Mouse (Mus musculus) neural tube, embryonic 14.5 days (tissue): ENCODE measurements around the gene Txnrd3. TPM values are rescaled to one million over a fixed set of nuclear protein-coding genes. Genes with fewer than 3 reads are reported as not detected.

Experiments used
- ATAC-seq: fragments of 200-750 bp; cut with Nextera tagmentation; 2 replicates; pipeline ENCODE4 v1.8.0; 2017; ENCODE audit warnings: low read depth, mild to moderate bottlenecking, moderate TSS enrichment, moderate library complexity
- H3K27ac ChIP-seq: fragments of 300-500 bp; sonication (generic); 2 replicates; pipeline ENCODE4 v1.5.1; 2014; ENCODE audit warnings: low read depth, mild to moderate bottlenecking, control low read depth, low read length, moderate library complexity, mixed read lengths
- H3K27me3 ChIP-seq: fragments of 300-500 bp; sonication (generic); 2 replicates; pipeline ENCODE4 v1.6.1; 2014; ENCODE audit warnings: low read length; ENCODE audit not compliant: control insufficient read depth, insufficient read depth
- H3K36me3 ChIP-seq: fragments of 300-500 bp; sonication (generic); 2 replicates; pipeline ENCODE4 v1.6.1; 2014; ENCODE audit warnings: low read length, mixed read lengths; ENCODE audit not compliant: control insufficient read depth, insufficient read depth
- H3K4me1 ChIP-seq: fragments of 300-500 bp; sonication (generic); 2 replicates; pipeline ENCODE4 v1.6.1; 2014; ENCODE audit warnings: low read length; ENCODE audit not compliant: control insufficient read depth, insufficient read depth
- H3K4me2 ChIP-seq: fragments of 300-500 bp; sonication (generic); 2 replicates; pipeline ENCODE4 v1.6.1; 2014; ENCODE audit warnings: mild to moderate bottlenecking, low read depth, low read length, control low read depth
- H3K4me3 ChIP-seq: fragments of 300-500 bp; sonication (generic); 2 replicates; pipeline ENCODE4 v1.5.1; 2014; ENCODE audit warnings: low read depth, low read length, control low read depth, mixed read lengths
- H3K9ac ChIP-seq: fragments of 300-500 bp; sonication (generic); replicated peaks from 2 replicates; pipeline ENCODE4 v1.6.1; 2014; ENCODE audit warnings: low read depth, mild to moderate bottlenecking, control low read depth, low read length, mixed read lengths
- H3K9me3 ChIP-seq: fragments of 300-500 bp; sonication (generic); 2 replicates; pipeline ENCODE4 v1.6.1; 2016; ENCODE audit warnings: low read length; ENCODE audit not compliant: control insufficient read depth
- WGBS: fragments of 180-500 bp; shearing (Covaris S2); extraction: QIAGEN DNeasy Blood & Tissue Kit; methylation state at CpG from one replicate; pipeline ENCODE4 v1.1.7; 2014; 5-methylcytosine and 5-hydroxymethylcytosine counted together
- polyA plus RNA-seq: library from polyadenylated mRNA; unstranded; fragments of >200 nt; fragmentation: Nextera tagmentation; extraction: Ambion mirVana; gene quantifications from 2 replicates; pipeline ENCODE4 v1.2.1, GENCODE M21; 2014

The Txnrd3 gene
- polyA plus RNA-seq, 1 experiment from 2014 or later = 12.8 TPM

DNA sequence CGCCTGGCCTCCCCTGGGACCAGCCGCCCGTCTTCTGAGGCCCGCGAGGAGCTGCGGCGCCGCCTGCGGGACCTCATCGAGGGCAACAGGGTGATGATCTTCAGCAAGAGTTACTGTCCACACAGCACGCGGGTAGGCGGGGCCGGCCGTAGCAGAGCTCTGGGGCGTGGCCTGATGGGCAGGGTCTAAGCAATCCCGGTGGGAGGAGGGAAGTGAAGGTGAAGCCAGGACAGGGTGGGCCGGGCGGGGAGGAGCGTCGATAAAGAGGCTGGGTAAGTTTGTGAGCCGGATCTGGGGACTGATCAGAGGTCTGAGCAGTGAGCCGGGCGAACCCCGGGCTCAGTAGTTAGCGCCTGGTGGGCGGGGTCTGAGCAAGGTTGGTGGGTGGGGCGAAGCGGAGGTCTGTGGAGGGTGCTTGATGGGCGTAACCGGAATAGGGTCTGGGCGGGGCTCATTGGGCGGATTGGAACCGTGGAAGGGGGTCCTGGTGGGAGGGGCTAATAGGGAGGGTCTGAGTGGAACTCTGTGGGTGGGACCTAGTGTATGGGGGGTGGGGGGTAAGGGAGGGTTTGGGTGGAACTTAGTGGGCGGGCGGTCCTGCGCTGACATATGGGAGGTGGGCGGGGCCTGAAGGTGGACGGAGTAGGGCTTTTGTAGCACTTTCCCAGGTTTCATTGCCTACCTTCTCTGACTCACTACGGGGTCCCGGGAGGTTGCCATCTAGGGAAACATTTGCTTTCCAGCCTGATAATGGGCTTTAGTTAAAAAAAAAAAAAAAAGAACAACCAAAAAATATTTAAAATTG is 685 bp downstream of the Txnrd3 start:
- Histone ChIP-seq H3K9me3 (no peaks in the 10 kb centered on the region), H3K4me3 (peak overlapping the region; percentile 69), H3K27ac (peak overlapping the region; percentile 74), H3K4me2 (peak overlapping the region; percentile 83), H3K9ac (peak overlapping the region; percentile 65), H3K27me3 (no peaks in the 10 kb centered on the region), H3K4me1 (no peaks in the 10 kb centered on the region), H3K36me3 (no peaks in the 10 kb centered on the region)
- ATAC-seq = peak; percentile 93
- whole genome bisulfite sequencing = under 1% methylated on average over 40 of the region's 41 CpGs

GRCm38 (mm10) chr6:89649897-89650296 is 6.1 kb downstream of the Txnrd3 start:
- no peak overlapping the region for H3K4me2 ChIP-seq
- H3K4me3 ChIP-seq = no peak overlapping the region
- no peak overlapping the region for H3K9ac ChIP-seq
- H3K9me3 ChIP-seq = no peaks in the 10 kb centered on the region
- H3K27ac ChIP-seq = no peak overlapping the region
- H3K27me3 ChIP-seq = no peaks in the 10 kb centered on the region
- H3K4me1 ChIP-seq = no peaks in the 10 kb centered on the region
- no peaks in the 10 kb centered on the region for H3K36me3 ChIP-seq
- no peak for ATAC-seq
- 90% methylated on average over 8 of the region's 8 CpGs for WGBS

GRCm38 (mm10) chr6:89651770-89652169 is 8.0 kb downstream of the Txnrd3 start:
- Histone ChIP-seq H3K36me3 (no peaks in the 10 kb centered on the region), H3K9me3 (no peaks in the 10 kb centered on the region), H3K27me3 (no peaks in the 10 kb centered on the region), H3K4me1 (no peaks in the 10 kb centered on the region), H3K27ac (no peak overlapping the region), H3K4me3 (no peak overlapping the region), H3K4me2 (no peak overlapping the region), H3K9ac (no peak overlapping the region)
- no peak for ATAC-seq

DNA sequence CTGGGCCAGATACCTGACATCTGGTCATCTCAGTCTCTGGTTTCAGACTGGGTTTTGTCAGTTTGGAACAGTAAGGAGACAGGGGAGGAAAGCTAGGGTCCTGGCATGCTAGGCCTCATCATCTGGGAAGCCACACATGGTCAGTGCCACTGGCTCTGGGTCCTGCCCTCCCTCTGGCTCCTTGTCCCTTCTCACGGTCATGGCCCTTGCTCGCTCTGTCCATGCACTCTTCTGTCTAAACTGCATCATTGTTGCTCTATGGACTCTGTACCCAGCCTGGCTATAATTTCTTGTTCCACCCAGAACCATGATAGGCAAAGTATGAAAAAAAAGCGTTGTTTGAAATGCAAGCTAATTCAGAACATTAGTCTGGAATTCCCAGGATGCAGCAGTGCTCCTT is 11.2 kb downstream of the Txnrd3 start:
- H3K9me3 ChIP-seq = no peaks in the 10 kb centered on the region
- no peaks in the 10 kb centered on the region for H3K36me3 ChIP-seq
- H3K4me3 ChIP-seq = no peak overlapping the region
- H3K27me3 ChIP-seq = no peaks in the 10 kb centered on the region
- no peak overlapping the region for H3K27ac ChIP-seq
- 93% methylated on average over 3 of the region's 3 CpGs for WGBS
- no peak for ATAC-seq
- no peak overlapping the region for H3K4me2 ChIP-seq
- no peaks in the 10 kb centered on the region for H3K4me1 ChIP-seq
- no peak overlapping the region for H3K9ac ChIP-seq

DNA sequence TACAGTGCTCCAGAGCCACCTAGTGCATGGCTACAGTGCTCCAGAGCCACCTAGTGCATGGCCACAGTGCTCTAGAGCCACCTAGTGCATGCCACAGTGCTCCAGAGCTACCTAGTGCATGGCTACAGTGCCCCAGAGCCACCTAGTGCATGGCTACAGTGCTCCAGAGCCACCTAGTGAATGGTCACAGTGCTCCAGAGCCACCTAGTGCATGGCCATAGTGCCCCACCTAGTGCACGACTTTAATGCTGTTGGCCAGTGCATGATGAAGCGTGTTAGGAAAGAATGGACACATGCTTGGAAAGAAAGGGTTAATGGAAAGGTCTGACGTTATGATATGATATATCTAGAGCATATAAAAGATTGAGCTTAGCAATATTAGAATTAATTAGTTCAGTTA is 14.6 kb downstream of the Txnrd3 start:
- Histone ChIP-seq H3K4me1 (no peaks in the 10 kb centered on the region), H3K9ac (no peak overlapping the region), H3K4me3 (no peak overlapping the region), H3K4me2 (no peak overlapping the region), H3K36me3 (no peaks in the 10 kb centered on the region), H3K9me3 (no peaks in the 10 kb centered on the region), H3K27ac (no peak overlapping the region), H3K27me3 (no peaks in the 10 kb centered on the region)
- WGBS = 84% methylated on average over 3 of the region's 3 CpGs
- ATAC-seq = no peak

DNA sequence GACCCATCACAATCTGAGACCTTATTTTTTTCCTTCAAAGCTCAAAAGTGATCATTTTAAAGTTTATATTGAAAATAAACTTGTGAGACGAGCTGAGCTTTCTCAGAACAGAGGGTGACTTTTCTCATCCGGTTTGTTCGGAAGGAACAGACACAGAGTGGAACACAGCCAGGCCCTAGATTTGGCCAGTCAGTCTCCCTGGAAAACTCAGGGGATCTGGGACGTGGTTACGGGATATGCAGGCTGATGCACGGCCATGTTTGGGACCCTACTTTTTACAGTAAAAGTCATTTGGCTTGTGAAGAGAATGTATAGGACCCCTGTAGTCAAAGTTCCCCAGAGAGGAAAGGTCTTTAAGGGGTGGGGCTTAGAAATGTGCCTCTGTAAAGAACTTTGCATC is 15.1 kb downstream of the Txnrd3 start:
- WGBS = 91% methylated on average over 6 of the region's 6 CpGs
- Histone ChIP-seq H3K4me1 (no peaks in the 10 kb centered on the region), H3K27me3 (no peaks in the 10 kb centered on the region), H3K9me3 (no peaks in the 10 kb centered on the region), H3K36me3 (no peaks in the 10 kb centered on the region), H3K4me3 (no peak overlapping the region), H3K27ac (no peak overlapping the region), H3K4me2 (no peak overlapping the region), H3K9ac (no peak overlapping the region)
- ATAC-seq = no peak

GRCm38 (mm10) chr6:89659692-89660423 is 16.1 kb downstream of the Txnrd3 start:
- 41% methylated on average over 7 of the region's 7 CpGs for WGBS
- no peak overlapping the region for H3K9ac ChIP-seq
- H3K4me3 ChIP-seq = no peak overlapping the region
- ATAC-seq = no peak
- H3K27ac ChIP-seq = no peak overlapping the region
- H3K36me3 ChIP-seq = no peaks in the 10 kb centered on the region
- no peaks in the 10 kb centered on the region for H3K27me3 ChIP-seq
- H3K4me2 ChIP-seq = no peak overlapping the region
- no peaks in the 10 kb centered on the region for H3K9me3 ChIP-seq
- H3K4me1 ChIP-seq = no peaks in the 10 kb centered on the region

- Histone ChIP-seq H3K36me3 (no peaks in the 10 kb centered on the region), H3K27me3 (no peaks in the 10 kb centered on the region), H3K9me3 (no peaks in the 10 kb centered on the region), H3K9ac (no peak overlapping the region), H3K4me2 (no peak overlapping the region), H3K4me3 (no peak overlapping the region), H3K4me1 (no peaks in the 10 kb centered on the region), H3K27ac (no peak overlapping the region)
- ATAC-seq = no peak
- 74% methylated on average over 1 of the region's 1 CpGs for WGBS
These were observed 16.7 kb downstream of the Txnrd3 start for GRCm38 (mm10) chr6:89660490-89660889.

DNA sequence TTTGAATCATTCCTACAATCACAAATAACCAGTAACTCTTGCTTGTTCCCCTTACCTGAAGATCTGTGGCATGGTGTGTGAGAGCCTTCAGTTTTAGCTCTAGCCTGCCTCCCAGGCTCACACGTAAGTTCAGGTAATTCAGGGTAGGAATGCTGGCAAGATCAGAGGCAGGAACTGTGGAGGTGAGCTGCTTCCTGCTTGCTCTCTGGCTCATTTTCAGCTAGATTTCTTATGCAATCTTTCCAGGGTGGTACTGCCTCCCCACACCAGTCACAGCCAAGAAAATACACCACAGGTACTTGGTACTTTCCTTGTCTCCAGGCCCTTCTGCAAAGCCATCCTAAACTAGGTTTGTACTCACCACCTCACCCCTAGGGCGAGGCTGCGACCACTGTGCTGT is 18.7 kb downstream of the Txnrd3 start:
- Histone ChIP-seq H3K4me1 (no peaks in the 10 kb centered on the region), H3K36me3 (no peaks in the 10 kb centered on the region), H3K27me3 (no peaks in the 10 kb centered on the region), H3K9me3 (no peaks in the 10 kb centered on the region), H3K4me2 (no peak overlapping the region), H3K9ac (no peak overlapping the region), H3K4me3 (no peak overlapping the region), H3K27ac (no peak overlapping the region)
- WGBS = 96% methylated on average over 3 of the region's 3 CpGs
- no peak for ATAC-seq
